Mouse (Mus musculus): Measurements from ENCODE around the gene Olfr330. TPM values are rescaled to one million over a fixed set of nuclear protein-coding genes. Genes with fewer than 3 reads are reported as not detected.

Olfr330 gene
- polyA plus RNA-seq, 1 experiment from 2014 or later: not detected

Other genes starting within 250 kb of the Olfr330 start
- gene Zfp692, start 227.8 kb downstream of the Olfr330 start, polyA plus RNA-seq (2015; fragmentation: Nextera tagmentation; extraction: Ambion mirVana): 28.9 and 31.4 TPM in 2 replicates
- 38.1 and 40.5 TPM in 2 replicates for gene Zfp672, start 204.5 kb downstream of the Olfr330 start, polyA plus RNA-seq (2015; fragmentation: Nextera tagmentation; extraction: Ambion mirVana)
- gene Sh3bp5l, start 204.1 kb downstream of the Olfr330 start, polyA plus RNA-seq (2015; fragmentation: Nextera tagmentation; extraction: Ambion mirVana): 43.9 and 48.0 TPM in 2 replicates
- gene Lypd8, start 155.8 kb downstream of the Olfr330 start, polyA plus RNA-seq (2015; fragmentation: Nextera tagmentation; extraction: Ambion mirVana): 0.31 TPM in 1 of 2 replicates, not detected in the other
- not detected in 2 replicates for gene 1810065E05Rik, start 113.7 kb downstream of the Olfr330 start, polyA plus RNA-seq (2015; fragmentation: Nextera tagmentation; extraction: Ambion mirVana)
- gene Gm12253, start 102.3 kb downstream of the Olfr330 start, polyA plus RNA-seq (2015; fragmentation: Nextera tagmentation; extraction: Ambion mirVana): not detected in 2 replicates
- not detected in 2 replicates for gene Lypd9, start 81.9 kb downstream of the Olfr330 start, polyA plus RNA-seq (2015; fragmentation: Nextera tagmentation; extraction: Ambion mirVana)
- gene Olfr30, start 72.6 kb downstream of the Olfr330 start, polyA plus RNA-seq (2015; fragmentation: Nextera tagmentation; extraction: Ambion mirVana): not detected in 2 replicates
- gene Olfr332, start 42.3 kb downstream of the Olfr330 start, polyA plus RNA-seq (2015; fragmentation: Nextera tagmentation; extraction: Ambion mirVana): not detected in 2 replicates
- not detected in 2 replicates for gene Olfr331, start 32.3 kb downstream of the Olfr330 start, polyA plus RNA-seq (2015; fragmentation: Nextera tagmentation; extraction: Ambion mirVana)
- not detected in 2 replicates for gene Olfr329-ps, start 11.6 kb upstream of the Olfr330 start, polyA plus RNA-seq (2015; fragmentation: Nextera tagmentation; extraction: Ambion mirVana)
- gene Olfr328, start 20.8 kb upstream of the Olfr330 start, polyA plus RNA-seq (2015; fragmentation: Nextera tagmentation; extraction: Ambion mirVana): not detected in 2 replicates
- gene Olfr224, start 35.7 kb upstream of the Olfr330 start, polyA plus RNA-seq (2015; fragmentation: Nextera tagmentation; extraction: Ambion mirVana): not detected in 2 replicates
- not detected in 2 replicates for gene Olfr325, start 42.9 kb upstream of the Olfr330 start, polyA plus RNA-seq (2015; fragmentation: Nextera tagmentation; extraction: Ambion mirVana)
- gene Olfr324, start 60.3 kb upstream of the Olfr330 start, polyA plus RNA-seq (2015; fragmentation: Nextera tagmentation; extraction: Ambion mirVana): not detected in 2 replicates
- gene 2210407C18Rik, start 81.2 kb upstream of the Olfr330 start, polyA plus RNA-seq (2015; fragmentation: Nextera tagmentation; extraction: Ambion mirVana): not detected in 2 replicates
- not detected in 2 replicates for gene Olfr323, start 95.7 kb upstream of the Olfr330 start, polyA plus RNA-seq (2015; fragmentation: Nextera tagmentation; extraction: Ambion mirVana)
- 0.10 TPM in 1 of 2 replicates, not detected in the other for gene Trim58, start 105.6 kb upstream of the Olfr330 start, polyA plus RNA-seq (2015; fragmentation: Nextera tagmentation; extraction: Ambion mirVana)
- gene Olfr322, start 123.9 kb upstream of the Olfr330 start, polyA plus RNA-seq (2015; fragmentation: Nextera tagmentation; extraction: Ambion mirVana): not detected in 2 replicates
- gene Olfr320, start 146.3 kb upstream of the Olfr330 start, polyA plus RNA-seq (2015; fragmentation: Nextera tagmentation; extraction: Ambion mirVana): not detected in 2 replicates
- not detected in 2 replicates for gene Olfr319, start 164.3 kb upstream of the Olfr330 start, polyA plus RNA-seq (2015; fragmentation: Nextera tagmentation; extraction: Ambion mirVana)
- not detected in 2 replicates for gene Olfr318, start 189.2 kb upstream of the Olfr330 start, polyA plus RNA-seq (2015; fragmentation: Nextera tagmentation; extraction: Ambion mirVana)
- gene Olfr317, start 204.4 kb upstream of the Olfr330 start, polyA plus RNA-seq (2015; fragmentation: Nextera tagmentation; extraction: Ambion mirVana): 0.09 TPM in 1 of 2 replicates, not detected in the other
- not detected in 2 replicates for gene Olfr316, start 217.9 kb upstream of the Olfr330 start, polyA plus RNA-seq (2015; fragmentation: Nextera tagmentation; extraction: Ambion mirVana)
- not detected in 2 replicates for gene Olfr315, start 238.4 kb upstream of the Olfr330 start, polyA plus RNA-seq (2015; fragmentation: Nextera tagmentation; extraction: Ambion mirVana)
- not detected in 2 replicates for gene Olfr314, start 248.1 kb upstream of the Olfr330 start, polyA plus RNA-seq (2015; fragmentation: Nextera tagmentation; extraction: Ambion mirVana)

Data from forebrain, embryonic 13.5 days (tissue).